Mouse (Mus musculus) stomach, embryonic 16.5 days (tissue): ENCODE measurements around the gene Nmt1. TPM values are rescaled to one million over a fixed set of nuclear protein-coding genes. Genes with fewer than 3 reads are reported as not detected.

Experiments used
- ATAC-seq: fragments of 200-750 bp; cut with Nextera tagmentation; 2 replicates; pipeline ENCODE4 v1.8.0; 2017; ENCODE audit warnings: moderate number of reproducible peaks, moderate TSS enrichment; ENCODE audit not compliant: insufficient read depth, low FRiP score
- H3K27ac ChIP-seq: fragments of 300-500 bp; sonication (generic); 2 replicates; pipeline ENCODE4 v1.5.1; 2014; ENCODE audit warnings: low read length
- H3K27me3 ChIP-seq: fragments of 300-500 bp; sonication (generic); 2 replicates; pipeline ENCODE4 v1.6.1; 2014; ENCODE audit warnings: low read length, control low read depth, mixed read lengths; ENCODE audit not compliant: control insufficient read depth, insufficient read depth
- H3K36me3 ChIP-seq: fragments of 300-500 bp; sonication (generic); 2 replicates; pipeline ENCODE4 v1.6.1; 2014; ENCODE audit warnings: low read length; ENCODE audit not compliant: control insufficient read depth, insufficient read depth
- H3K4me1 ChIP-seq: fragments of 300-500 bp; sonication (generic); 2 replicates; pipeline ENCODE4 v1.6.1; 2014; ENCODE audit warnings: low read length, control low read depth, mixed read lengths; ENCODE audit not compliant: control insufficient read depth, insufficient read depth
- H3K4me2 ChIP-seq: fragments of 300-500 bp; sonication (generic); 2 replicates; pipeline ENCODE4 v1.6.1; 2014; ENCODE audit warnings: low read depth, low read length, mixed read lengths
- H3K4me3 ChIP-seq: fragments of 300-500 bp; sonication (generic); replicated peaks from 2 replicates; pipeline ENCODE4 v1.5.1; 2014; ENCODE audit warnings: mild to moderate bottlenecking, low read length
- H3K9ac ChIP-seq: fragments of 300-500 bp; sonication (generic); 2 replicates; pipeline ENCODE4 v1.6.1; 2014; ENCODE audit warnings: low read length
- H3K9me3 ChIP-seq: fragments of 300-500 bp; sonication (generic); replicated peaks from 2 replicates; pipeline ENCODE4 v1.6.1; 2016; ENCODE audit warnings: low read length, control low read depth; ENCODE audit not compliant: control insufficient read depth
- WGBS: fragments of 180-500 bp; shearing (Covaris S2); extraction: QIAGEN DNeasy Blood & Tissue Kit; methylation state at CpG from one replicate; pipeline ENCODE4 v1.1.7; 2014; 5-methylcytosine and 5-hydroxymethylcytosine counted together
- polyA plus RNA-seq: library from polyadenylated mRNA; unstranded; fragments of >200 nt; fragmentation: Nextera tagmentation; extraction: Ambion mirVana; gene quantifications from 2 replicates; pipeline ENCODE4 v1.2.1, GENCODE M21; 2015

The Nmt1 gene
- polyA plus RNA-seq, 1 experiment from 2014 or later, result 50.8 TPM

DNA sequence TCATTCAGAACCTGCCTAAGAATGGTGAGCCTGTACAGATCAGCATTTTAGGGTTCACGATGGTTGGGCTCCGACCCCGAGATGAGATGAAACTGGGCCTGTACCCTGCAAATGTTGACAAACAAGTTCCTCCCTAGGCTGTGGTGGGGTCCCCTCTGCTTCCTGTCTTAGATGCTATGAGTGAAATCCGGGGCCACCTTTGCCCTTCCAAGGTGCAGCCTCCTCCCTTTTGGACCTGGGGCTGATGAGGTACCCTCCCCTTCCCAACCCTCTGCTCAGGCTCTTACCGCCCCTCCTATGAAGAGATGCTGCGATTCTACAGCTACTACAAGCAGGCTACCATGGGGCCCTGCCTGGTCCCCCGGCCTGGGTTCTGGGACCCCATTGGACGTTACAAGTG lies 75.6 kb downstream of the Nmt1 start:
- WGBS, result 52% methylated on average over 8 of the region's 8 CpGs

DNA sequence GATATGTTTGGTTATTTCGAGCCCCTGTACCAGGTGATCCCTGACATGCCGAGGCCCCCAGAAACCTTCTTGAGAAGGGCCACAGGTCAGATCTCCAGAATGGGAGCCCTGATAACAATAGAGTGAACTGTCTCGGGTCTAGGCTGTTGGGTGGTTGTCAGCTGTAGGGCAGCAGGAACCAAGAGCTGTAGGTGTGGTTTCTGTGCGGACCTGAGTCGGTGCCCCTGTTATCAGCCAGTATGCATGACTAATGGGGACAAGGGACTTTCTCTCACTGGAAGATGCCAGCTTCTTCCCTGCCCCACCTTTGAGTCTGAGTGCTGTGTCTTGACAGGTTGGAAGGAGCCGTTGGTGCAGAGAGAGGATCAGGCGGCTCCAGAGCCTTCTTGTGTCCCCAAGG lies 76.5 kb downstream of the Nmt1 start:
- WGBS, result 57% methylated on average over 7 of the region's 7 CpGs
- Histone ChIP-seq H3K27ac (no peak overlapping the region), H3K9ac (peak overlapping the region; percentile 31), H3K4me3 (no peak overlapping the region), H3K9me3 (no peaks in the 10 kb centered on the region), H3K4me2 (0 out of 2 replicates have a peak overlapping the region, but pooled peaks have one; percentile 9), H3K27me3 (peaks cover 5% of the 10 kb centered on the region; the same call in 1 of the 2 replicates), H3K4me1 (peaks cover 24% of the 10 kb centered on the region), H3K36me3 (no peaks in the 10 kb centered on the region; the same call in 1 of the 2 replicates)
- ATAC-seq, result no peak

More for the DNA sequence above, 75.6 kb downstream of the Nmt1 start:
- peaks cover 28% of the 10 kb centered on the region for H3K4me1 ChIP-seq
- H3K4me2 ChIP-seq, result peak overlapping the region; percentile 80
- peak overlapping the region; percentile 69 for H3K9ac ChIP-seq
- no peaks in the 10 kb centered on the region; the same call in 1 of the 2 replicates for H3K36me3 ChIP-seq
- peak overlapping the region; percentile 72 for H3K4me3 ChIP-seq
- H3K27ac ChIP-seq, result no peak overlapping the region
- no peak for ATAC-seq
- no peaks in the 10 kb centered on the region for H3K9me3 ChIP-seq
- H3K27me3 ChIP-seq, result peaks cover 5% of the 10 kb centered on the region; the same call in 1 of the 2 replicates

DNA sequence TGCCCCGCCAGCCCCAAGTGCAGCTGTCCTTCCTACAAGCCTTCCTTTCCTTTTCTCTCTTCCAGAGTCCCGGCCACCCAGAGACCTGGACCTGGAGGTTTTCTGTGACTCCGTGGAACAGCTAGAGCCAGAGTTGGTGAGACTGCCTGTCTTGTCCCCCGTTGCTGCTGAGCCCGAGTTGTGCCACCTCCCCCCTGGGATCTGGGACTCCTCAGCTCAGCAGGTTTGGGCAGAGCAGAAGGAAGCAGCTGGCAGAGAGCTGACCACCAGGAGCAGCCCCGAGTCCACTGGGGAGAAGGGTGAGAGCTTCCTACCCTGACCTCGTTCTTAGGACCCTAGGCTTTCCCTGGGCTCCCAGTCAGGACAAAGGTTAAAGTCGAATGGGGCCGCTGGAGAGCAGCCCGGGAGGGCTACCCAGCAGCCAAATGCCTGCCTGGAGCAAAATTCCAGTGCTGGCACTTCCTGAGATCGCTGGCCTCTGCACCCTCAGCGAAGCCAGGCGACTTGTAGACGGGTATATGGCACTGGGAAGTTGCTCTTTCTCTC lies 77.3 kb downstream of the Nmt1 start:
- 53% methylated on average over 14 of the region's 14 CpGs for WGBS
- Histone ChIP-seq H3K36me3 (no peaks in the 10 kb centered on the region; the same call in 1 of the 2 replicates), H3K4me3 (no peak overlapping the region), H3K4me1 (peaks cover 24% of the 10 kb centered on the region), H3K9me3 (no peaks in the 10 kb centered on the region), H3K27me3 (peaks cover 5% of the 10 kb centered on the region; the same call in 1 of the 2 replicates), H3K4me2 (0 out of 2 replicates have a peak overlapping the region, but pooled peaks have one; percentile 21), H3K9ac (peak overlapping the region; percentile 39; the same call in 1 of the 2 replicates), H3K27ac (no peak overlapping the region)
- ATAC-seq, result no peak

DNA sequence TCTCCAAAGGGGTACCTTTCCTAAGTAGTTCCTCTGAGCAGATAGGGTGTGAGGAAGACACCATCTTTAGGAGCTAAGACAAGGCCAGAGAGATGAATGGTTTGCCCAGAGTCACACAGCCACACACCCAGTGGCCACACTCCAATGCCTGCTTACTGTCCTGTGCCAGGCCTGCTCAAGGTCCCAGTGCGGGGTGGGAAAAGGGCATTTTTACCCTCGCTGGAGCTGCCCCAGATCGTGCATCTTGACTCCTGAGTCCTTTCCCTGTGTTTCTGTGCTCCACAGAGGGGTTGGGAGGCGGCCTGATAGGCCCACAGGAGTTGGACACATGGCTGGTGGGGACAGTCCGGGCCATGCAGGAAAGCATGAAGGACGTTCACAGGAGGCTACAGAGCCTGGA lies 77.8 kb downstream of the Nmt1 start:
- Histone ChIP-seq H3K4me1 (peaks cover 24% of the 10 kb centered on the region), H3K9me3 (no peaks in the 10 kb centered on the region), H3K4me2 (no peak overlapping the region), H3K27ac (no peak overlapping the region), H3K4me3 (no peak overlapping the region), H3K27me3 (peaks cover 4% of the 10 kb centered on the region; the same call in 1 of the 2 replicates), H3K36me3 (no peaks in the 10 kb centered on the region; the same call in 1 of the 2 replicates), H3K9ac (no peak overlapping the region)
- WGBS, result 85% methylated on average over 6 of the region's 6 CpGs
- no peak for ATAC-seq

DNA sequence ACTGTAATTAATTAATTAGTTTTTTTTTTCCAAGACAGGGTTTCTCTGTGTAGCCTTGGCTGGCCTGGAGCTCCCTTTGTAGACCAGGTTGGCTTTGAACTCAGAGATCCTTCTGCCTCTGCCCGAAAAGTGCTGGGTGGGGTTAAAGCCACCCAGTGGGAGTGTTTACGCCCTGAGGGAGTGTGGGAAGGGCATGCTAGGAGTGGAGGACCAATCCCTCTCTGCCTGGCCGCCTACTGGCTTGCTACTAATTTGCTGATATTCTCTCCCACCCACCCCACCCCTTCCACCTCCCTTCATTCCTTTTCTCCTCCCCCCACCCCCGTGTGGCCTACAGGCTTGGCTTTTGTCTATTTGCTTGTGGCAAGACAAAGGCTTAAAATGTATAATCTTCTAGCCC lies 78.4 kb downstream of the Nmt1 start:
- H3K4me1 ChIP-seq, result peaks cover 29% of the 10 kb centered on the region
- no peak overlapping the region for H3K4me2 ChIP-seq
- no peak overlapping the region for H3K9ac ChIP-seq
- H3K4me3 ChIP-seq, result no peak overlapping the region
- no peaks in the 10 kb centered on the region for H3K27me3 ChIP-seq
- H3K9me3 ChIP-seq, result no peaks in the 10 kb centered on the region
- H3K36me3 ChIP-seq, result no peaks in the 10 kb centered on the region; the same call in 1 of the 2 replicates
- ATAC-seq, result no peak
- 61% methylated on average over 4 of the region's 4 CpGs for WGBS
- no peak overlapping the region for H3K27ac ChIP-seq

DNA sequence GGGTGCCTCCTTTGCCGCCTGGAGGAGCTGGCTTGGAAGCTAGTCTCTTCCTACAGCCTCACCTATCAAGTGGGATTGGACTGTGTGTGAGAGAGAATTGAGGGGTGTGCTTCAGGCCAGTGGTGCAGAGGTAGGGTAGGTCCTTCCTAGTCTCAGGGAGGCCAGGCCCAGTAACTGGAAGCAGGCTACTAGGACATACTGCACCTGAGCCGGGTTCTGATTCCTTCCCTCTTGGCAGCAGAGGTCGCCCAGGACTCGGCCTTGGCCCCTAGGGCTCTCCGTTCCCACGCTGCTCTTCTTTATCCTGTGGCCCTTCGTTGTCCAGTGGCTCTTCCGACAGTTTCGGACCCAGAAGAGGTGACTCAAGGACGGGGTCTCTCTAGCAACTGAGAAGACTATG lies 83.3 kb downstream of the Nmt1 start:
- Histone ChIP-seq H3K4me2 (peak overlapping the region; percentile 70), H3K27ac (peak overlapping the region; percentile 93; the same call in 1 of the 2 replicates), H3K4me1 (peaks cover 33% of the 10 kb centered on the region), H3K9ac (peak overlapping the region; percentile 73), H3K27me3 (no peaks in the 10 kb centered on the region), H3K36me3 (no peaks in the 10 kb centered on the region), H3K9me3 (no peaks in the 10 kb centered on the region), H3K4me3 (peak overlapping the region; percentile 39)
- ATAC-seq, result no peak
- WGBS, result 28% methylated on average over 10 of the region's 10 CpGs

DNA sequence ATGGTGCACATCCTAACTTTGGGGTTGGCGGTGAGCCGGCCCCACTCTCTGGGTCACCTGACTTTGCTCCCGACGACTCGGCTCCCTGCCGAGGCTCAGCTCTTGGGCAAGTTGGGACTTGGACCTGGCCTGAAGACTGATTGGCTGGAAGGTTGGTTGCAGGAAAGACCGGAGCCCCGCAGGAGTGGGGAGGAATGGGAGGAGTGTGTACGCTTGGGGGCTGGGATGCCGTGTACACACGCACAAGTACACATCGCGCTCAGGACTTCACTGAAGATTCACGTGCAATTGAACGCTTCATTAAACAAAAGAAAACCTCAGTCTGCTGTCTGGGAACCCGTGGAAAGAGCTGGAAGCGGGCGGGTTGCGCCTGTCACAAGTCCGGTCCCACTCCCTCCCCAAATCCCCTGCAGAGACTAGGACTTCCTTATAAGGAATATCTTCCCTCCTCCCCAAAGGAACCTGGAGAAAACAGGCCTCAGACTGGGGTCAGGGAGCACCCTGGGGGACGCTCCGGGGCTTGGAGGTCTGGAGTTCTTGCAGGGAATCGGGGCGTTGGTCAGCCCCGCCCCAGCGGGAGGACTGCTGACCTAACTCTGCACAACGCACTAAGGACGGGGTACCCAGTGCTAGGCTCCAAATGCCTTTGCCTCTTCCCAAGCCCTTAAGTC lies 84.0 kb downstream of the Nmt1 start:
- WGBS, result 2% methylated on average over 28 of the region's 28 CpGs
- peak; percentile 9; the same call in 1 of the 2 replicates for ATAC-seq
- H3K4me1 ChIP-seq, result peaks cover 33% of the 10 kb centered on the region
- H3K9me3 ChIP-seq, result no peaks in the 10 kb centered on the region
- no peaks in the 10 kb centered on the region for H3K27me3 ChIP-seq
- peak overlapping the region; percentile 70 for H3K4me2 ChIP-seq
- peak overlapping the region; percentile 39 for H3K4me3 ChIP-seq
- H3K36me3 ChIP-seq, result no peaks in the 10 kb centered on the region
- peak overlapping the region; percentile 73 for H3K9ac ChIP-seq
- H3K27ac ChIP-seq, result peak overlapping the region; percentile 93

DNA sequence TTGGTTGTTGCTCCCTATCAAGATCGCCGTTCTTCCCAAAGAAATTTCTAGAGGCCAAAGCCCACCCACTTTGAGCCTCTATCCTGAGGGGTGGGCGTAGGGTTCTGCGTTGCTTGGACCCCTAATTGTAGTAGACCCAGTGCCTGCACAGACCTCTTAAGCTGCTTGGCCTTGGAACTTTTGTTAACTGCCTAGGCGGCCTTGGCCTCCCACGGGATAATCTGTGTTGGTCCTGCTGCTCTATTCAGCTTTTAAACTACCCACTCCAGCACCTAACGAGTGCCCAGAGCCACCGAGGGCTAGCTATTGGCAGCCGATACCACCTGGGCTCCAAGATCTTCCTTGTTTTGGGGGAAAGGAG lies 84.5 kb downstream of the Nmt1 start:
- Histone ChIP-seq H3K27me3 (no peaks in the 10 kb centered on the region), H3K9me3 (no peaks in the 10 kb centered on the region), H3K4me3 (peak overlapping the region; percentile 39), H3K36me3 (no peaks in the 10 kb centered on the region), H3K4me2 (peak overlapping the region; percentile 70), H3K4me1 (peaks cover 33% of the 10 kb centered on the region), H3K27ac (peak overlapping the region; percentile 93), H3K9ac (peak overlapping the region; percentile 73)
- ATAC-seq, result no peak
- 31% methylated on average over 9 of the region's 9 CpGs for WGBS

DNA sequence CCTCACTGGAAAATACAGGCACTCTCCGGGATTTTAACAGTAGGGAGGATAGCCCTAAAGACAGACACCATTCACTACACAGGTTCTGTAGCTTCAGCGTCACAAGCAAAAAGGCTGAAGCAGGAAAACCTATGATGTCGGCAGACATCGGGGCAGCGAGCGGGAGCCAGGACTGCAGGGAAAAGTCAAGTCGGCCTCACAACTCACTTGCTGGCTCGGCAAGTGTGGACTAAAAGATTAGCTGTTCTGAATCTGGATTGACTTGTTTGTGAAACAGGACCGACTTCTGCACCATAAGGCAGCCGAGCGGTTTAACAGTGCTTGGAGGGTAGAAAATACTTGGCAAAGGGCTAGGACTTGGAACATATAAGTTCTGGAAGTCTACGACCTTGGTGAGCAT lies 85.0 kb downstream of the Nmt1 start:
- Histone ChIP-seq H3K4me2 (peak overlapping the region; percentile 70), H3K9ac (peak overlapping the region; percentile 73), H3K27ac (peak overlapping the region; percentile 93)

More for the DNA sequence above, 85.0 kb downstream of the Nmt1 start:
- 45% methylated on average over 12 of the region's 12 CpGs for WGBS
- Histone ChIP-seq H3K9me3 (no peaks in the 10 kb centered on the region), H3K36me3 (no peaks in the 10 kb centered on the region), H3K4me1 (peaks cover 33% of the 10 kb centered on the region), H3K4me3 (no peak overlapping the region), H3K27me3 (no peaks in the 10 kb centered on the region)
- no peak for ATAC-seq
